Mouse (Mus musculus) heart, embryonic 13.5 days (tissue): ENCODE results near the gene Tmed6. TPM values are rescaled to one million over a fixed set of nuclear protein-coding genes. Genes with fewer than 3 reads are reported as not detected.

Source experiments
- ATAC-seq: fragments of 200-750 bp; cut with Nextera tagmentation; 2 replicates; pipeline ENCODE4 v1.8.0; 2017; ENCODE audit warnings: moderate TSS enrichment; ENCODE audit not compliant: insufficient number of reproducible peaks, low FRiP score, low TSS enrichment; ENCODE audit errors: extremely low read depth
- H3K27ac ChIP-seq: fragments of 300-500 bp; sonication (generic); replicated peaks from 2 replicates; pipeline ENCODE4 v1.5.1; 2015; ENCODE audit warnings: moderate library complexity, mild to moderate bottlenecking, inconsistent platforms
- H3K27me3 ChIP-seq: fragments of 300-500 bp; sonication (generic); replicated peaks from 2 replicates; pipeline ENCODE4 v1.6.1; 2015; ENCODE audit warnings: mild to moderate bottlenecking, inconsistent platforms
- H3K36me3 ChIP-seq: fragments of 300-500 bp; sonication (generic); 2 replicates; pipeline ENCODE4 v1.6.1; 2015; ENCODE audit warnings: mild to moderate bottlenecking, inconsistent platforms
- H3K4me1 ChIP-seq: fragments of 300-500 bp; sonication (generic); 2 replicates; pipeline ENCODE4 v1.6.1; 2015; ENCODE audit warnings: inconsistent platforms
- H3K4me2 ChIP-seq: fragments of 300-500 bp; sonication (generic); 2 replicates; pipeline ENCODE4 v1.6.1; 2015; ENCODE audit warnings: inconsistent platforms, mild to moderate bottlenecking, moderate library complexity
- H3K4me3 ChIP-seq: fragments of 300-500 bp; sonication (generic); 2 replicates; pipeline ENCODE4 v1.5.1; 2015; ENCODE audit warnings: moderate library complexity, mild to moderate bottlenecking, inconsistent platforms
- H3K9ac ChIP-seq: fragments of 300-500 bp; sonication (generic); 2 replicates; pipeline ENCODE4 v1.6.1; 2015; ENCODE audit warnings: inconsistent platforms, mild to moderate bottlenecking, moderate library complexity
- H3K9me3 ChIP-seq: fragments of 300-500 bp; sonication (generic); 2 replicates; pipeline ENCODE4 v1.6.1; 2016; ENCODE audit warnings: inconsistent platforms
- WGBS: fragments of 180-500 bp; shearing (Covaris S2); methylation state at CpG from one replicate; pipeline ENCODE4 v1.1.7; 2015; ENCODE audit warnings: mixed read lengths; 5-methylcytosine and 5-hydroxymethylcytosine counted together
- polyA plus RNA-seq: library from polyadenylated mRNA; unstranded; fragments of >200 nt; fragmentation: Nextera tagmentation; extraction: Ambion mirVana; gene quantifications from 2 replicates; pipeline ENCODE4 v1.2.1, GENCODE M21; 2015

The Tmed6 gene
- polyA plus RNA-seq, 1 experiment from 2014 or later = not detected

DNA sequence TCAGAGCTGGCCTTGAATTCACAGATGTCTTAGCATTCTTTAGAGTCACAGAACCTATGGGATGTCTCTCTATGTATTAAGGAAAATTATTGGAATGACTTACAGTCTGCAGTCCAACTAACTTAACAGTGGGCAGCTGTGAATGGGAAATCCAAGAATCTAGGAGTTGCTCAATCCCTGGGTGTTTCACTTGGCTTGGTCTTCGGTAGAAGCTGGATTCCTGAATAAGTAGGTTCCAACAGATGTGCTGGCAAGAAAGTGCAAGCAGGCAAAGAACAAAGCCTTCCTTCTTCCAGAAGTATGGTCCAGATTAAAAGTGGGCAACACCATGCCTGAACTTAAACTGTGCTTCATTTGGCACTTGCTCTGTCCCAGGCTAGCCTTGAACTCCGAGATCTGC is 35.2 kb upstream of the Tmed6 start:
- Histone ChIP-seq H3K4me3 (no peak overlapping the region), H3K27ac (no peak overlapping the region), H3K9me3 (no peaks in the 10 kb centered on the region), H3K4me1 (peaks cover 4% of the 10 kb centered on the region), H3K9ac (no peak overlapping the region), H3K4me2 (no peak overlapping the region), H3K36me3 (no peaks in the 10 kb centered on the region), H3K27me3 (no peaks in the 10 kb centered on the region)
- ATAC-seq = no peak
- WGBS = 78% methylated on average over 2 of the region's 2 CpGs

DNA sequence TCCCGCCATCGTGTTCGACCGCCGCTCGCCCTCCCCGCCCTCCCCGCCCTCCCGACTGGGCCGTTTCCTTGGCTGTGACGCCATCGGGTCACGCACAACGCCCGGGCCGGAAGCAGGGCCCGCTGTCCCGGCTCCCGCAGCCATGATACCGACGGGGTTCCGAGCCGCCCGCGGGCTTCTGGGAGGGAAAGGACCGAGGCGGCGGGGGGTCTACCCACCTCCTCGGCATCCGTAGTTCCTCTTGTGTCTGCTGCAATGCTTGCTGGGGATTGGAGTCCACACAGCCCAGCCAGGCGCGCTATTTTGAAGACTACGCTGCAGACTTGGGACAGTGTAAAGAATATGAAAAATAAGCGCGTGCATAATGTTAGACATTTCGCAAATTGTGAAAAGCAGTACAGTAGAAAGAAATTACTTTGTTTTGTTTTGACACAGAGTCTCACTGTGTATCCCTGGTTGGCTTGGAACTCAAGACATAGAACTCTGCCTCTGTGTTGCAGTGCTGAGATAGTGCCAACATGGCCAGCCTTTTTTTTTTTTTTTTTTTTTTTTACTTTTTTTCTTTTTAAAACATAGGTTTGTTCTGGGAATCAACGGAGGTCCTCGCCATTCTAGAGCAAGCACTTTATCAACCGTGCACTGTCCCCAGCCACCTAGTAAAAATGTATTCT is 31.1 kb upstream of the Tmed6 start, which contains the start of gene Terf2:
Gene Terf2, minus strand, starts transcription at position 182 of the 671 bp plus-strand sequence.
- Histone ChIP-seq H3K9me3 (no peaks in the 10 kb centered on the region), H3K36me3 (peaks cover 29% of the 10 kb centered on the region), H3K27ac (peak within 1 kb of the TSS; percentile 92), H3K9ac (peak within 1 kb of the TSS; percentile 96), H3K4me2 (peak within 1 kb of the TSS; percentile 74), H3K4me1 (peaks cover 24% of the 10 kb centered on the region), H3K4me3 (peak within 1 kb of the TSS; percentile 95), H3K27me3 (no peaks in the 10 kb centered on the region)
- 3% methylated on average over 39 of the region's 39 CpGs for WGBS
- peak; percentile 89 for ATAC-seq

DNA sequence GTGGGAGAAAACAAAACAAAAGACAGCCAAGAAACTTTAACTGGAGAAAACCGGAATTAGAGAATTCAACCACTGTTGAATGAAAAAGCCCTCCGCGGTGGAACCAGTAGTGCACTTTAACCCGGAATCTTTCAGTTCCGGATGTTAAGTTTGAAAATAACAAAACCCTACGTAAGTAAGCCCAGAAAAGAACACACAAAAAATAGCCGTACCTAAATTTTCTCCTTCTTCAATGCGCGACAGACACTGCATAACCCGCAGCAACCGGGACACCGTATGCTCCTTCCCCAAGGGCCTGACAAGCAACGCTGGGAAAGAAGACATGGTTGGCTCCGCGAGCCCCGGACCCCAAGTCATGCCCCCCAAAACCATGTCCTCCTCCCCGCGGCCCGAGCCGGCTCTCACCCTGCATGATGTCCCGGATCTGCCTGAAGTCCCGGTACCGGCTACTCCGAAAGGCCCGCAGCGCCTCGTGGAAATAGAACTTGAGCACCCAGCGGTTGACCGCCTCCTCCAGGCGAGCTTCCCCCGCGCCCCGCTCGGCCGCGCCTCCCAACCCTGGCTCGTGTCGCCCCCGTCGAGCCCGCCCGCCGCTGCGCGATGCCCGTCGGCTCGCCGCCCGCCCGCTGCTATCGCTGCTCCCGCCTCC is 30.4 kb upstream of the Tmed6 start:
- Histone ChIP-seq H3K27me3 (no peaks in the 10 kb centered on the region), H3K4me2 (peak overlapping the region; percentile 74), H3K9ac (peak overlapping the region; percentile 96), H3K9me3 (no peaks in the 10 kb centered on the region), H3K4me3 (peak overlapping the region; percentile 95), H3K27ac (peak overlapping the region; percentile 92), H3K4me1 (peaks cover 24% of the 10 kb centered on the region), H3K36me3 (peaks cover 36% of the 10 kb centered on the region)
- under 1% methylated on average over 51 of the region's 53 CpGs for WGBS
- peak; percentile 66 for ATAC-seq

- Histone ChIP-seq H3K36me3 (peaks cover 83% of the 10 kb centered on the region), H3K27ac (no peak overlapping the region), H3K27me3 (no peaks in the 10 kb centered on the region), H3K4me1 (peaks cover 19% of the 10 kb centered on the region), H3K9me3 (no peaks in the 10 kb centered on the region), H3K9ac (no peak overlapping the region), H3K4me2 (no peak overlapping the region), H3K4me3 (no peak overlapping the region)
- ATAC-seq = no peak
- 95% methylated on average over 7 of the region's 7 CpGs for WGBS
Measured at GRCm38 (mm10) chr8:107090531-107090930, 25.1 kb upstream of the Tmed6 start.

- Histone ChIP-seq H3K9me3 (no peaks in the 10 kb centered on the region), H3K27ac (no peak overlapping the region), H3K4me3 (no peak overlapping the region), H3K4me2 (no peak overlapping the region), H3K36me3 (peaks cover 88% of the 10 kb centered on the region), H3K4me1 (no peaks in the 10 kb centered on the region), H3K9ac (no peak overlapping the region), H3K27me3 (no peaks in the 10 kb centered on the region)
- no peak for ATAC-seq
- 94% methylated on average over 5 of the region's 5 CpGs for WGBS
Measured at GRCm38 (mm10) chr8:107088526-107089063, 23.2 kb upstream of the Tmed6 start.

GRCm38 (mm10) chr8:107086018-107086417 is 20.6 kb upstream of the Tmed6 start:
- Histone ChIP-seq H3K9me3 (no peaks in the 10 kb centered on the region), H3K27ac (no peak overlapping the region), H3K4me1 (no peaks in the 10 kb centered on the region), H3K9ac (no peak overlapping the region), H3K4me3 (no peak overlapping the region), H3K4me2 (no peak overlapping the region), H3K36me3 (peaks cover 90% of the 10 kb centered on the region), H3K27me3 (no peaks in the 10 kb centered on the region)
- ATAC-seq = no peak
- 96% methylated on average over 5 of the region's 5 CpGs for WGBS

- Histone ChIP-seq H3K4me1 (no peaks in the 10 kb centered on the region), H3K9ac (no peak overlapping the region), H3K27me3 (no peaks in the 10 kb centered on the region), H3K27ac (no peak overlapping the region), H3K36me3 (peaks cover 90% of the 10 kb centered on the region), H3K9me3 (no peaks in the 10 kb centered on the region), H3K4me3 (no peak overlapping the region), H3K4me2 (no peak overlapping the region)
- no peak for ATAC-seq
- 92% methylated on average over 17 of the region's 17 CpGs for WGBS
Measured at GRCm38 (mm10) chr8:107085358-107085757, 19.9 kb upstream of the Tmed6 start.

- peaks cover 93% of the 10 kb centered on the region for H3K36me3 ChIP-seq
- H3K27me3 ChIP-seq = no peaks in the 10 kb centered on the region
- 77% methylated on average over 7 of the region's 7 CpGs for whole genome bisulfite sequencing
- no peaks in the 10 kb centered on the region for H3K9me3 ChIP-seq
- peaks cover 6% of the 10 kb centered on the region; the same call in 1 of the 2 replicates for H3K4me1 ChIP-seq
- no peak overlapping the region for H3K4me2 ChIP-seq
- no peak overlapping the region for H3K27ac ChIP-seq
- ATAC-seq = no peak
- no peak overlapping the region for H3K4me3 ChIP-seq
- H3K9ac ChIP-seq = no peak overlapping the region
Measured at GRCm38 (mm10) chr8:107076239-107076888, 10.9 kb upstream of the Tmed6 start.

- Histone ChIP-seq H3K4me1 (peaks cover 6% of the 10 kb centered on the region; the same call in 1 of the 2 replicates), H3K27me3 (no peaks in the 10 kb centered on the region), H3K4me3 (no peak overlapping the region), H3K36me3 (peaks cover 92% of the 10 kb centered on the region), H3K9me3 (no peaks in the 10 kb centered on the region), H3K27ac (no peak overlapping the region), H3K9ac (no peak overlapping the region), H3K4me2 (no peak overlapping the region)
- 90% methylated on average over 1 of the region's 1 CpGs for WGBS
- ATAC-seq = no peak
Measured at GRCm38 (mm10) chr8:107074128-107074527, 8.7 kb upstream of the Tmed6 start.

DNA sequence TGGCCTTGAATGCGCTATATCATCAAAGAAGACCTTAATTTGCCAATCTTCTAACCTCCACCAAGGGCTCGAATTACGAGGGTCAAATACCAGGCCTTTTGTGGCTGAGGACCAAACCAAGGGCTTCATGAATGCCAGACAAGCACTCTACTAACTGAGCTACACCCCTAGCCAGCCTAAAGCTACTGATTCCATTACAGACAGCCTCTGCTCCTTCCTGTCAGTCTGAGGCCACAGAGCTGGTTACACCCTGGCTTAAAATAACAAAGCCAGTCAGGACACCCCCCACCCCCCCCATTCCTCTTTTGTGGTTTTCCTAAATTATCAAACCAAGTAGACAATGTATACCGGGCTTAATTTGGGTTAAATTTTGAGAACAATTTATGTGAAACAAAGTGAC is 8.3 kb upstream of the Tmed6 start:
- Histone ChIP-seq H3K9me3 (no peaks in the 10 kb centered on the region), H3K36me3 (peaks cover 92% of the 10 kb centered on the region), H3K4me2 (no peak overlapping the region), H3K9ac (no peak overlapping the region), H3K4me1 (peaks cover 6% of the 10 kb centered on the region; the same call in 1 of the 2 replicates), H3K27me3 (no peaks in the 10 kb centered on the region), H3K27ac (no peak overlapping the region), H3K4me3 (no peak overlapping the region)
- no peak for ATAC-seq
- WGBS = 74% methylated on average over 4 of the region's 4 CpGs

- H3K4me2 ChIP-seq = no peak overlapping the region
- H3K4me3 ChIP-seq = no peak overlapping the region
- ATAC-seq = no peak
- H3K9me3 ChIP-seq = no peaks in the 10 kb centered on the region
- H3K27ac ChIP-seq = no peak overlapping the region
- 71% methylated on average over 1 of the region's 1 CpGs for WGBS
- H3K27me3 ChIP-seq = no peaks in the 10 kb centered on the region
- H3K4me1 ChIP-seq = peaks cover 5% of the 10 kb centered on the region
- peaks cover 28% of the 10 kb centered on the region for H3K36me3 ChIP-seq
- no peak overlapping the region for H3K9ac ChIP-seq
Measured at GRCm38 (mm10) chr8:107062613-107063012, 2.8 kb downstream of the Tmed6 start.
